In the genomic region with DNA sequence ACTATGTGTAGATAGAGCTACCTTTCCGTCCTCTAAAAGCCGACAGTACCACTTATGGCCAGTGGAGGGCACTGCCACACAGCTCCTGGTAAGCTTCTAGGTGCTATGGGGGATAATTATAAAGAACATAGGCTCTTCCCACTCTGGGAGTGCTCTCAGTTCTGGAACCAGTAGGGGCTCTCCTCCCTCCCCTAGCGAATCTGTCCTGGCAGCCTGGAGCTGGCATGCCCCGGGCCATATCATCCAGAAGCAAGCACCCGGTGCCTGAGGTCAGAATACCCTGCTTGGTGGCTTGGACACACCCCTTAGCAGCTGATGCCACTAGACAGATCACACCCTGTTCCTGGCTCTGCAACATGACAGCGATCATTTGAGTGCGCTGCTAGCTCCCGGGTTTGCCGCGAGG, we compare ENCODE assay signal across 8 mouse cellular contexts. TPM values are rescaled to one million over a fixed set of nuclear protein-coding genes. Genes with fewer than 3 reads are reported as not detected.
A peak's percentile ranks its signal among the peaks of the same experiment; 100 is the strongest.
DNase-seq lines count a peak whose midpoint lies in the region; ATAC-seq and TF ChIP-seq lines count a peak whose summit lies in the region.

No protein-coding gene starts in this region.

- intact Hi-C loops in heart, adult 2 months (cut with DNase I), result loop anchor here (1.0 kb wide), 2 partner anchors 42 to 74 kb away; no protein-coding TSS in a partner anchor

- H3K9ac ChIP-seq in embryonic facial prominence, embryonic 11.5 days (replicated peaks; ENCODE audit: low read length), result no peak overlapping the region
- H3K9ac ChIP-seq in heart, adult 2 months (ENCODE audit: low read depth, low read length), result peak overlapping the region; percentile 40; the same call in 1 of the 2 replicates
- 0 out of 2 replicates have a peak overlapping the region, but pooled peaks have one; percentile 31 for H3K9ac ChIP-seq in limb, embryonic 13.5 days
- H3K9ac ChIP-seq in midbrain, embryonic 15.5 days, result peak overlapping the region; percentile 35; the same call in 1 of the 2 replicates

- H3K4me3 ChIP-seq in embryonic facial prominence, embryonic 11.5 days (ENCODE audit: low read depth, low read length), result no peak overlapping the region
- H3K4me3 ChIP-seq in heart, adult 2 months, result no peak overlapping the region; the same call in 1 of the 2 replicates
- peak overlapping the region; percentile 16 for H3K4me3 ChIP-seq in limb, embryonic 13.5 days
- H3K4me3 ChIP-seq in midbrain, embryonic 15.5 days, result peak overlapping the region; percentile 15; the same call in 1 of the 2 replicates

- TF ChIP-seq CTCF in heart, adult 2 months (IDR thresholded peaks at IDR 0.05), result peak; percentile 96; the same call in 1 of the 2 replicates

- no peaks in the 10 kb centered on the region for H3K79me2 ChIP-seq in heart, adult 2 months (replicated peaks; ENCODE audit: control insufficient read depth, insufficient read depth, low read length)

- peak; percentile 21; the same call in 1 of the 2 replicates for ATAC-seq in embryonic facial prominence, embryonic 11.5 days (replicated peaks; ENCODE audit: insufficient number of reproducible peaks, low FRiP score, low TSS enrichment, low read depth)
- ATAC-seq in limb, embryonic 13.5 days (ENCODE audit: low FRiP score, low read depth), result peak; percentile 46; the same call in 1 of the 2 replicates
- peak; percentile 28 for ATAC-seq in midbrain, embryonic 15.5 days (replicated peaks)

- peak; percentile 71 to 73 for DNase-seq in urinary bladder, adult 18-20 months (ENCODE audit: low spot score in 2 of 2)
- no peak for DNase-seq in urinary bladder, postnatal 10 days (ENCODE audit: low spot score)
- peak; percentile 90 for DNase-seq in embryonic facial prominence, embryonic 11.5 days (ENCODE audit: low spot score)
- DNase-seq in heart, adult 2 months, result peak; percentile 88 to 90
- peak; percentile 86 to 93 for DNase-seq in kidney, adult 8-10 months
- peak; percentile 62 to 75 for DNase-seq in spleen, postnatal 14 days (ENCODE audit: low spot score in 2 of 2)

- whole genome bisulfite sequencing in embryonic facial prominence, embryonic 11.5 days, result 7% methylated on average over 10 of the region's 10 CpGs
- WGBS in heart, adult 2 months, result under 1% methylated on average over 10 of the region's 10 CpGs
- WGBS in limb, embryonic 13.5 days, result 11% methylated on average over 10 of the region's 10 CpGs
- WGBS in midbrain, embryonic 15.5 days, result 13% methylated on average over 10 of the region's 10 CpGs

- H3K4me2 ChIP-seq in embryonic facial prominence, embryonic 11.5 days (ENCODE audit: low read depth, low read length), result peak overlapping the region; percentile 14
- peak overlapping the region; percentile 56 for H3K4me2 ChIP-seq in limb, embryonic 13.5 days (replicated peaks)
- H3K4me2 ChIP-seq in midbrain, embryonic 15.5 days, result peak overlapping the region; percentile 43

- no peaks in the 10 kb centered on the region for H3K36me3 ChIP-seq in embryonic facial prominence, embryonic 11.5 days (replicated peaks; ENCODE audit: control insufficient read depth, insufficient read depth, low read depth, low read length)
- no peaks in the 10 kb centered on the region for H3K36me3 ChIP-seq in heart, adult 2 months (ENCODE audit: control insufficient read depth, insufficient read depth, low read length)
- H3K36me3 ChIP-seq in limb, embryonic 13.5 days, result no peaks in the 10 kb centered on the region
- H3K36me3 ChIP-seq in midbrain, embryonic 15.5 days (replicated peaks), result no peaks in the 10 kb centered on the region

- TF ChIP-seq POLR2A in heart, adult 2 months (IDR thresholded peaks at IDR 0.05; ENCODE audit: insufficient read depth, low read depth, low read length), result peak; percentile 42; the same call in 1 of the 2 replicates

- TF ChIP-seq EP300 in heart, adult 2 months (IDR thresholded peaks at IDR 0.05; ENCODE audit: insufficient read depth, low read depth, low read length), result peak; percentile 96

- no peak overlapping the region for H3K27ac ChIP-seq in embryonic facial prominence, embryonic 11.5 days (replicated peaks; ENCODE audit: low read depth, low read length)
- peak overlapping the region; percentile 91 for H3K27ac ChIP-seq in heart, adult 2 months
- no peak overlapping the region for H3K27ac ChIP-seq in limb, embryonic 13.5 days
- H3K27ac ChIP-seq in midbrain, embryonic 15.5 days, result no peak overlapping the region

- peaks cover 2% of the 10 kb centered on the region; the same call in 1 of the 2 replicates for H3K4me1 ChIP-seq in embryonic facial prominence, embryonic 11.5 days (ENCODE audit: control insufficient read depth, insufficient read depth, low read length)
- H3K4me1 ChIP-seq in heart, adult 2 months (ENCODE audit: control insufficient read depth, insufficient read depth, low read length), result peaks cover 1% of the 10 kb centered on the region
- peaks cover 35% of the 10 kb centered on the region for H3K4me1 ChIP-seq in limb, embryonic 13.5 days
- H3K4me1 ChIP-seq in midbrain, embryonic 15.5 days, result peaks cover 14% of the 10 kb centered on the region

- H3K9me3 ChIP-seq in embryonic facial prominence, embryonic 11.5 days (replicated peaks; ENCODE audit: control insufficient read depth, low read length), result no peaks in the 10 kb centered on the region
- H3K9me3 ChIP-seq in limb, embryonic 13.5 days, result no peaks in the 10 kb centered on the region
- no peaks in the 10 kb centered on the region for H3K9me3 ChIP-seq in midbrain, embryonic 15.5 days

- H3K27me3 ChIP-seq in embryonic facial prominence, embryonic 11.5 days (ENCODE audit: control insufficient read depth, insufficient read depth, low read length), result no peaks in the 10 kb centered on the region
- H3K27me3 ChIP-seq in heart, adult 2 months (ENCODE audit: control insufficient read depth, insufficient read depth, low read length), result no peaks in the 10 kb centered on the region
- peaks cover 8% of the 10 kb centered on the region; the same call in 1 of the 2 replicates for H3K27me3 ChIP-seq in limb, embryonic 13.5 days
- H3K27me3 ChIP-seq in midbrain, embryonic 15.5 days (replicated peaks), result no peaks in the 10 kb centered on the region

RNA-seq across cellular contexts. Expression of a gene that starts 13.3 kb away (rescaled TPM):
- 2.2 and 3.0 TPM in 2 replicates for polyA plus RNA-seq in embryonic facial prominence, embryonic 11.5 days (2014; fragmentation: Nextera tagmentation; extraction: Ambion mirVana)
- 10 to 100 TPM; 12.1 to 45.3 TPM for total RNA-seq in heart, adult 2 months (2021)
- polyA plus RNA-seq in heart, adult 2 months (2012; rRNA removed), result 17.0 and 23.8 TPM in 2 replicates
- 10.0 and 10.3 TPM in 2 replicates for polyA plus RNA-seq in limb, embryonic 13.5 days (2015; fragmentation: Nextera tagmentation; extraction: Ambion mirVana)
- 4.2 and 4.9 TPM in 2 replicates for polyA plus RNA-seq in midbrain, embryonic 15.5 days (2015; fragmentation: Nextera tagmentation; extraction: Ambion mirVana)

RNA-seq across cellular contexts. Expression of a gene that starts 16.8 kb away (rescaled TPM):
- polyA plus RNA-seq in embryonic facial prominence, embryonic 11.5 days (2014; fragmentation: Nextera tagmentation; extraction: Ambion mirVana), result 5.6 and 6.0 TPM in 2 replicates
- total RNA-seq in heart, adult 2 months (2021), result 10 to 100 TPM; 10.9 to 11.5 TPM
- 7.4 and 7.6 TPM in 2 replicates for polyA plus RNA-seq in heart, adult 2 months (2012; rRNA removed)
- polyA plus RNA-seq in limb, embryonic 13.5 days (2015; fragmentation: Nextera tagmentation; extraction: Ambion mirVana), result 5.7 and 6.0 TPM in 2 replicates
- polyA plus RNA-seq in midbrain, embryonic 15.5 days (2015; fragmentation: Nextera tagmentation; extraction: Ambion mirVana), result 1.3 and 1.9 TPM in 2 replicates

RNA-seq across cellular contexts. Expression of a gene that starts 43.3 kb away (rescaled TPM):
- 63.8 and 65.8 TPM in 2 replicates for polyA plus RNA-seq in embryonic facial prominence, embryonic 11.5 days (2014; fragmentation: Nextera tagmentation; extraction: Ambion mirVana)
- total RNA-seq in heart, adult 2 months (2021), result 10 to 100 TPM; 21.2 to 22.4 TPM
- 26.4 and 29.3 TPM in 2 replicates for polyA plus RNA-seq in heart, adult 2 months (2012; rRNA removed)
- 64.1 and 70.4 TPM in 2 replicates for polyA plus RNA-seq in limb, embryonic 13.5 days (2015; fragmentation: Nextera tagmentation; extraction: Ambion mirVana)
- polyA plus RNA-seq in midbrain, embryonic 15.5 days (2015; fragmentation: Nextera tagmentation; extraction: Ambion mirVana), result 83.9 and 84.3 TPM in 2 replicates

RNA-seq across cellular contexts. Expression of a gene that starts 52.2 kb away (rescaled TPM):
- polyA plus RNA-seq in embryonic facial prominence, embryonic 11.5 days (2014; fragmentation: Nextera tagmentation; extraction: Ambion mirVana), result 1.6 and 1.7 TPM in 2 replicates
- 1 to 10 TPM in 1 of 2 experiments, under 1 TPM in 1; 0.70 to 1.1 TPM for total RNA-seq in heart, adult 2 months (2021)
- 2.5 and 6.3 TPM in 2 replicates for polyA plus RNA-seq in heart, adult 2 months (2012; rRNA removed)
- 1.5 and 1.9 TPM in 2 replicates for polyA plus RNA-seq in limb, embryonic 13.5 days (2015; fragmentation: Nextera tagmentation; extraction: Ambion mirVana)
- 0.28 and 0.45 TPM in 2 replicates for polyA plus RNA-seq in midbrain, embryonic 15.5 days (2015; fragmentation: Nextera tagmentation; extraction: Ambion mirVana)

Comparison
In these comparisons a context has a peak if more than half of its experiments do, and no peak if none do; other contexts are left out.
1. H3K4me3 ChIP-seq: peak in limb, embryonic 13.5 days (single experiment) and midbrain, embryonic 15.5 days (single experiment); none in embryonic facial prominence, embryonic 11.5 days (single experiment) and heart, adult 2 months (single experiment).
2. Peak in every context shown above with its lines, with median percentiles within 50 percentile points of each other: ATAC-seq and H3K4me2 ChIP-seq.